Mouse (Mus musculus) left cerebral cortex, postnatal 36 days (tissue): ENCODE results near the gene Glipr1l2. TPM values are rescaled to one million over a fixed set of nuclear protein-coding genes. Genes with fewer than 3 reads are reported as not detected.

Experiments used
- total RNA-seq, 2 experiments: library from RNA; stranded (reverse); gene quantifications; 2 replicates each; pipeline ENCODE4 v1.2.3; 2021

Glipr1l2 gene
- total RNA-seq, 2 experiments from 2014 or later, result not detected

Other genes with a start within 250 kb of the Glipr1l2 start
- gene Krr1, start 110.7 kb upstream of the Glipr1l2 start, total RNA-seq, result 10 to 100 TPM; 35.3 to 38.8 TPM
- gene Glipr1, start 80.7 kb upstream of the Glipr1l2 start, total RNA-seq, result under 1 TPM; 0.62 to 0.88 TPM
- not detected for gene Glipr1l1, start 23.2 kb upstream of the Glipr1l2 start, total RNA-seq
- not detected for gene Glipr1l3, start 77.0 kb downstream of the Glipr1l2 start, total RNA-seq
- gene Caps2, start 80.3 kb downstream of the Glipr1l2 start, total RNA-seq, result under 1 TPM in 1 of 2 experiments, not detected in 1; 0.34 TPM
- gene Kcnc2, start 187.8 kb downstream of the Glipr1l2 start, total RNA-seq, result 10 to 100 TPM; 82.0 to 92.6 TPM